Mouse (Mus musculus): ENCODE measurements around the gene Lsm3. TPM values are rescaled to one million over a fixed set of nuclear protein-coding genes. Genes with fewer than 3 reads are reported as not detected.
"Not testable (repeated sequence)": the region's sequence is repeated elsewhere in the genome, so short reads cannot be mapped to it uniquely, and the experiment has no call there.

The Lsm3 gene
- 100 to 1,000 TPM in 1 of 2 experiments, 10 to 100 TPM in 1; 96.0 to 101 TPM for total RNA-seq (2021)

DNA sequence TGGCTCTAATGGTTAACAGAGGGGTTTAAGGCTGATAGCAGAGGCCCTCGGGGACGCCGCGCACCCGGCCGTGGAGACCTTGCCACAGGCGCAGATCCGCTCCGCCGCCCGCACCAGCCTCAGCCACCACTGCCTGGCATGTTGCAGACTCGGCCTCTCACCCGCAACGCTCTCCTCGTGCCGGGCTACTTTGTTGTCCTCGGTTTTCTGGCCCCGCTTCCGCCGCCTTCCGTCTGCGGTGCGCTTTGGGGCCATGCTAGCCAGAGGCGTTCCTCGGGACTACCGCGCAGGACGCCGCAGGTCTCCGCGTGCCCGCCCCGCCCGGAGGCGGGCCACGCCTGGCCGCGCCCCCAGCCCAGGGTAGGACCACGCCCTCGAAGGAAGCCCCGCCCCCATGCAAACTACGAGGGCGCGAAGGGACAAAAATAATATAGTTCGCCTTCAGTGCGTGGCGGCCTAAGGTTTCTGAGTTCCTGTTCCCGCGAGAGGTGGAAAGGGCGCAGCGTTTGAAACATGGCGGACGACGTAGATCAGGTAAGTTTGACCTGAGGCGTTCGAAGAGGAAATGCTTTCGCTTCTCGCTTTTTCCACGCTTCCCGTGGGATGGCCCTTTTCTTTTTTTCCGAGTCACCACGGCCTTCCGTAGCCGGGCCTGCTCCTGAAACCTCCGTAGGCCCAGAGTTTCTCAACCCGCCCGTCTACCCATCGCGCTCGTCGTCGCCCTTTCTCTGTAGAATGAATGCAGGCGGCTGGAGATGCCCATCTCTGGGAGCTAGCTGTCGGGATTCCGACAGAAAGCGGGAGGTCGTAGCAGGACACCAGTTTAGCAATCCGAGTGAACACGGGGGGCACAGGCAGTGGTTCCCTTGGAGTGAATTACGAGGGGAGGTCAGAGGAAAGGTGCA lies at the start of gene Lsm3, which contains the start of gene Xpc:
Gene Lsm3 (plus strand): TSS at position 384 of the 905 bp plus-strand sequence.
Gene Xpc (minus strand): TSS at position 344 of the 905 bp plus-strand sequence.
- peak; percentile 99 for DNase-seq

DNA sequence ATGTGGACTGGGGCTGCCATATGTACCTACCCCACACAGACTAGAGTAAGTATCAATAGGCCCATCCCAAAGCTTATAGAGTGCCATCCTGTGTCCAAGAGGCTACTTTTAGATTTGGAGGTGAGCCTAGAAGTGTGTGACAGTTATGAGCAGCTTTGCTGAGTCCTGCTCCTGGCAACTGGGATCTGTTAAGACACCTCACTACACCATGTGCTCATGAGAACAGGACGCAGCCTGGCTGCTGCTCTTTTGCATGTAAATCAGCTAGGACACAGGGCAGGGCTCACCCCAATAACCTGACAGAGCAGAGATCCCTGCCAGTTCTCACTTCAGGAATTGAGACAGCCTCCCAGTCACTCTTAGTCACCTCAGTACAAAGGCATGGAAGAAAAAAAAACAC lies 48.6 kb upstream of the Lsm3 start:
- DNase-seq: no peak

DNA sequence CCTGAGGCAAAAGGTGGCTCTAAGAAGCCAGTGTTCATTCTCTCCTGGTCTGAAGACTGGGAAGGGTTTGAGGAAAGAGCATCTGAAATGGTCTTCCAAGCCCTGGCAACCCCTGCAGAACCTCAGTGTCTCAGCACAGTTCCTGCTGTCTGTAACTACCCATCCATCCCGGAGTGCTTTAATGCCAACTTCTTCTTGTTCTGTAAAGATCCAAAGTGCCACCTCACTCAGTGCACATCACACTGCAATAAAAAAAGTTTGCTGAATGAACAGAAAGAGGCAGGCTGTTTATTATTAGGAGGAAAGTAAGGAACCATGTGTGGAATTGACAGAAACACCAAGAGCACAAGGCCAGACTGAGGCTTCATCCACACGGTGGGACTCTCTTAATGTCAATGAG lies 45.0 kb upstream of the Lsm3 start:
- DNase-seq: no peak

DNA sequence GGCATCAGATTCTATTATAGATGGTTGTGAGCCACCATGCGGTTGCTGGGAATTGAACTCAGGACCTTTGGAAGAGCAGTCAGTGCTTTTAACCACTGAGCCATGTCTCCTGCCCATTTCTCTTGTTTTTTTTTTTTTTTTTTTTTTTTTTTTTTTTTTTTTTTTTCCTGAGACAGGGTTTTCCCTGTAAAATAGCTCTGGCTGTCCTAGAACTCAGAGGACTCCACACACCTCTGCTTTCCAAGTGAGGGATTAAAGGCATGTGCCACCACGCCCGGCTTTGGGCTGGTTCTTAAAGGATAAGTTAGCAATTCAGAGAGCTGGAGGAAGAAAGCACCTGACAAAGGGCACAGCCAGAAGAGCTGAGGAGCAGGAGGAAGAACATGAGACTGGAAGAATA lies 44.3 kb upstream of the Lsm3 start:
- not testable (repeated sequence) for DNase-seq

DNA sequence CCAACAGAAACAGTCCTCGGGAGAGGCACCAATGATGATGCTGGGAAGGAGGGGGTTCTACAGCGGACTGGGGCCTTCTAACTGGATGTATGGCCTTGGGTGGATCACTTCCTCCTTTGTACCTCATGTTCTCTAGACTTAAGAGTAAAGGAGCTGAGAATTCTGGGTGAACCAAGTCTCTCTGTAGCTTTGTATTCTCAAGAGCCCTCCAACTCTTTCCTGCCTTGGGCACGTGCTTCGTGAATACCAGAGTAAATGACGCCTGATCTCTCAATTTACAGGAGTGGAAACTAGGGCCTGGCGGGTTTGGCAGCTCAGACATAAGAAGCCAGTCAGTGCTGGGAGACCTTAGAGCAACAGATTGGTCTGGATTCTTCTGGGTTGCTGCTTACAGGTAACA lies 43.4 kb upstream of the Lsm3 start:
- DNase-seq: no peak

DNA sequence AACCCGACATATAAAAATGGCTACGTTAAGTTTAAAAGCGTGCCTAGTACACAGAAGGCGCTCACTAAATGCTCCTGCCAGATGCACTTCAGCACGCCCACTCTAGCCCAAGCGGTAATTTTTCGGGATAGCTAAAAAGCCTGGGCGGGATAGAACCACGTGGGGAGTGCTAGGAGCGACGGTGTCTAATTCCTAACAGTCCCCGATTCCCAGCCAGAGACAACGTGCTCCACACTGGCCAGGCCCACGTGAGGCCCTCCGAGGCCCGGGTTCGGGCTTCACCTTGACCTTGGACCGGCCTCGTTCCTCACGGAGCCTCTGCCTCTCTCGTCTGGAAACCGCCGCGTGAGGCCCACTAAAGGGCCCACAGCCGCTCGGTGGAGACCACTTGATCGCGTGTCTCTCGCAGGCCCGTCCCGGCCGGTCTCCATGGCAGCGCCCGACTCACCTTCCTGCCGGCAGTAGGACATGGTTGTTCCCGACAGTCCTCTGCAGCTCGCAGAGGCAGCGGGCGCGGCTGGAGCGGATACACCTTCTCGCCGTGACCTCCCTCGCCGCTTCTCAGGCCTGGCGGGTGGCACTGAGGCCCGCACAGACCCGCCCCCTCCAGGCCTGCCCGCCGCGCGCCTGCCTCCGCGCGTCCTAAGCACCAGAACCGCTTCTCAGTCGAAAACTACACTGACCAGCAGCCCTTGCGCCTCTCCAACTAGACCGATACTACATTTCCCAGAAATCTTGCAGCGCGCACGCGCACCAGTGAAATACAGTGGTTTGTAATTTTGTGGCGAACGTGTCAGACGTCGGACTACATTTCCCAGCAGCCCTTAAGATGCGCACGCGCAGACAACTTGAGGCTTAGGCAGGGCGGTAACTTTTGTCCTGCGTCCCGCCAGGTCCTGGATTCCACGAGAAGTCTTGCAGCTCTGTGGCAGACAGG lies 42.6 kb upstream of the Lsm3 start, which contains the start of the genes Chchd4 and Tmem43:
Gene Chchd4 (minus strand): TSS at position 679 of the 937 bp plus-strand sequence.
Gene Tmem43 (plus strand): TSS at position 836 of the 937 bp plus-strand sequence.
- DNase-seq: peak; percentile 98

DNA sequence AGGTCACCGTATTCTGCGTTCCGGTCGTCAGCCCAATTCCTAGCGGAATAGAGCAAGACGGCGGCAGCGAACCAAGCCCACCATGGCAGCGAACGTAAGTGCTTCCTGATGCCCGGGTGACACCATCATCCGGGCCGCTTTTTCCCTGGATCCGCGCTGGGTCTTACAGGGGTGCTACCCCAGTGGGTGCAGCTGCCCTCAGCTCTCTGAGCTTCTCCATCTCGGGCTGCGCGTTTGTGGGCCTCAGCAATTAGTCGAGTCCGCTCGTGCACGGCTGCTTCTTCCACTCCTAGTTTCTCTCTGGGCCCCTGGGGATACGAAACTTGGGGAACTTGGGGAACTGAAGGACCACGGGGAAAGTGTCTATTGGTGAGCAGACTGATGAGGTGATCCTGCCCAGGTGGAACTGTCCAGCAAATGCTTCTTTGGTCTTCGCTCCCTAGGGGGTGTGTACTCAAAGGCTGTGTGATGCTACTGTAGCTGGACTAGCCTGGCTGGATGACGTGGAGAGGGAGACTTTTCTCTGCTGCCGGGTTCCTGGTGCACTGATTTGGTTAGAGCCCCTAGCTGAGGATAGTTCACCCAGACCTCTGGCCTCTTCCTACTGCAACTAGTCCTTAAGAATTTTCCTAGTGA lies 41.8 kb upstream of the Lsm3 start:
- DNase-seq: no peak

DNA sequence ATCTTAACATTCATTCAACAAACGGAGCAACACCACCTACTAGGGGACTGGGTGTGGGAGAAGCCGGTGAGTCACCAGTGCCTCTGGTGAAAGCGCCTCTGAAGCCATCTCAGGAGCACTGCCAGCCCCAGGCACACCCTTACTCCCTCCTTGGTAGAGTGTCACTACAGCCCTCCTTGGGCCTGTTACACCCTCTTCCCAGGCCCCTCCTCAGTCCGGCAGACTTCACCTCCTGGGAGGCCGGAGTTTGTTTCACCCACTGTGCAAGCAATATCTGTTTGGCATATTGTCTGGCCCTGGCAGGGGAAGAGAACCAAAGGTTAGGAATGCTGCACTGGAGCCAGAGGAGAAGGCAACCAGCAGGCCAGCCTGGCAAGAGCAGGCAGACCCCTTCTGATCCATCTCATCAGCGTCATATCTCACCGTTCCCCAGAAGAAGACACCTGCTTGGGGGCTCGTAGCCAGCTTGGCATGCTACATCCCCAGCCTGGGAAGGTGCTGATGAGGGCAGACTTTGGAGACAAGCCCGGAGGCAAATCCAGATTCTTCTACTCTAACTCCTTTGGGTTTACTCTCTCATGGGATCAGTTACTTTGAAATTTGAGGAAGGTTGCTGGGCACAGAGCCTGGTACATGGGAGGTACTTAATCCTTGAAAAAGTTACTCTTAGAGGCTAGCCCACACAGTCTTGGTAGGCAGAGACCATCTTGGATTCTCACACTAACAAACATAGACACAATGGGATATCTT lies 41.1 kb upstream of the Lsm3 start:
- DNase-seq: peak; percentile 29

DNA sequence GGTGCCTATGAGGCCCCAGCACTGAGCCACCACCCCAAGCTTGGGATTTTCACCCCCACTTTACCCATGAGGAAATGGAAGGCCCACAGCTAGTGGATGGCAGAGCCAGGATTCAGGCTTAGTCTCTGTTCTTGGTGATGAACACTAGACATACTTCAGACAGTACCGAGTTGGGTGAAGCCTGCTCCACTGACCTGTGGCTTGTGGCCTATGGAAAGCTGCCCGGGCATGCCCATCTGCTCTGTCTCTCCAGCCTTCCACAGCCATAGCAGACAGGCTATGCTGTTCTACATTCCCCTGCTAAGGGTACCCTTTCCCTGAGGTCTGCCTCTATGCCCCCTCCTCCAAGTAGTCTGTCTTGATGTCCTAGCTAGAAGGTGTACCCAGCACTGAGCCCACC lies 39.2 kb upstream of the Lsm3 start:
- DNase-seq: no peak

DNA sequence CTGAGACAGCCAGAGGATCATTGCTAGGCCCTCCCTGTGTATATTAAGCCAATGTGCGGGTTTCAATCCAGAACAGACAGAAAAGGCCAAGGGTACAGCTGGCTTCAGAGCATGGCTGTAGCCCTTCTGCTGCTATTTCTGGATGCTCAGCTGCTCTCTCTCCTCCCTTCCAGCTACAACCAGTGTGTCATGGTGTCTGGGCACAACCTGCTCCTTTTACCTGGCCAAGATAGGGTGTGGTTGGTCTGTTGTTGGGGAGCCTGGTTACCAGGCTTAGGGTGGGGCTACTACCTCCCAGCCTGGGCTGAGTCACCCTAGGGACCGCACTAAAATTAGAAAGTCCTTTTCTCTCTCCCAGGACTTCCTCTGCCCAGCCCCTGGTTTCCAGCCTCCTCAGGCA lies 32.4 kb upstream of the Lsm3 start:
- DNase-seq: no peak

DNA sequence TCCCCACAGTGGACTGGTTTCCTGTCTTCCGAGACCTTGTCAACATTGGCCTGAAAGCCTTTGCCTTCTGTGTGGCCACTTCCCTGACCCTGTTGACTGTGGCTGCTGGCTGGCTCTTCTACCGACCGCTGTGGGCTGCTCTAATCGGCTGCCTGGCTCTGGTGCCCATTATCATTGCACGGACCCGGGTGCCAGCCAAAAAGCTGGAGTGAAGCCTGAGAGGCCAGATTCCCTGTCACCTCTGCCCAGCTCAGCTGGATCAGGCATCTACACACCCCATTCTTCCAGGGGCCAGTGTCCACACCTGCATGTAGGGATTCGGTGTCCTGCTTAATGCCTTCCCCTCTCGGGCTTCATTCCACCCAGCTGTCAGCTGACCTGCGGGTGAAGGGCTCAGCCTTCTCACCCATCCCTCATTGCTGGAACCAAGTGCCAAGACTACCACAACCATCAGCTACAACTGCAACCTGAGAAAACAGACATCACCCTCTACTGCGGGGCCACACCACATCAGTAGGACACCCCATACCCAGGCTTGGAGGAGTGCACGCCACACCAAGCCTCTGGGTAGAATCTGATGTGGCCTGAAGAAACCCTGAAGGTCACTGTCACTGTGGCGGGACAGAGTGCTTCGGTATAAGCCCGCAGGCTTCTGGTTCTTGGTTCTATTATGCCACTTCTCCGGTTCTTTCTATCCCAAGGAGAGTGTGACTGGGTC lies 28.8 kb upstream of the Lsm3 start:
- DNase-seq: no peak

DNA sequence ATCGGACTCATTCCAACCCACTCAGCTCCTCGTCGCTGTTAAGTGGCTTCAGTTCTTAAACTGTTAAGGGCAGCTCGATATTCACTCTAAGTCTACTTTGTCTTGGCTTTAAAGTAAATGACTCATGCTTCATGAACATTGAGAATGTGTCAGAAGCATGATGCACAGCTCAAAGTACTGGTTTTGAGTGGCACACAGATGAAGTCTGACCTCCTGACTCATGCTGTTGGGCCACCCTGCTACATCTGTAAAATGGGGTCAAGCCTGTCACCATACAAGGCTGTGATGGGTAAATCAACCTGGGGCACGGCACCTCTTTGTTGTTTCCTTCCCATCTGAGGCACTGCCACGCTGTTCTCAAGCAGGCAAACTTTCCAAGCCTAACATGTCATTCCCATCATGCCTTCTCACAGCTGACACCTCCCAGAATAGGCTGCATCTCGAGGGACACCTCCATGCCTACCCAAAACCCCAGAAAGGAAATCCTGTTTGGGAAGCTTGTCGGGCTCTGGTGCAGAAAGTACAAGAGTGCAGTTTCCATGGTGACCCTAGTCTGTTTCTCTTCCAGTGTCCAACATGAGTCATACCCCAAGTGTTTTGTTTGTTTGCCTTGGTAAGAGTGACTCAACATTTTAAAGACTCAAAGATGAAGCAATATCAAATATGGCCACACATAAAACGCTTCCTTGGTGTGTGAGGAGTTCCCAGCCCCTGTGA lies 27.1 kb upstream of the Lsm3 start:
- peak; percentile 33 for DNase-seq

DNA sequence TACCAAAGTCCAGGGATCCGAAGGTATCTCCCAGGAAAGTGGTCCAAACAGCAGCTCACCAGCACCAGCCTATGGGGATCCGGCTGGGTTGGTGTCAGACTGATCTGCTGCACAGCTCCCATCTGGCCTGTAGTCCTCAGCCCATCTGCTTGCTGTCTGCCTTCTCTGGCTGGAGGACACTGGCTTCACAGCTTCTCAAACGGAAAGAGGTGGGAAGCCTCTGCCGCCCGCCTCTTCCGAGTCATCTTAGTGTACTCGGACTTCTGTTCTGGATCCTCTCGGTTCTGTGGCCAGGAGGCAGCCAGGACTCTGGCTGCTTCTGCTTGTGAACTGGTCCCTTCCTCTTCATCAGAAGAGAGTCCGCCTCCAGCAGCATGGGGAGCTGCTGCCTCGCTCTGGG lies 25.9 kb upstream of the Lsm3 start:
- no peak for DNase-seq

DNA sequence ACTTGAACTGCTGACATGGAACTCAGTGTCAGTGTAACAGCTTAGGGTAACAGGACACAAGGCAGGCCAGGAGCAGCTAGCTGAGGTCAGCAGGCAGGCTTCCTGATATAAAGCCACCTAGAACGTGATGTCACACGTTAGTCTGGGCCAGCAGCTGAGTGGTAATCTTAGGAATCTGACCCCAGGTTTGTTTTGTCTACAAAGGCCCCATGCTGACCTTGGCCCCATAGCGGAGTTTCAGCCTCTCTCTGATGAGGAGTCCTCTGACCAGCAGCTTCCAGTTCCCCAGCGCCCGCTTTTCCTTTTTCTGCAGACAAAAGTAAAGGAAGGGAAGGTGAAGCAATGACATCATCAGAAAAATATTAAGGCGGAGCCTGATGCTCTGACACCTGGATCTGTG lies 24.7 kb upstream of the Lsm3 start:
- DNase-seq: no peak

DNA sequence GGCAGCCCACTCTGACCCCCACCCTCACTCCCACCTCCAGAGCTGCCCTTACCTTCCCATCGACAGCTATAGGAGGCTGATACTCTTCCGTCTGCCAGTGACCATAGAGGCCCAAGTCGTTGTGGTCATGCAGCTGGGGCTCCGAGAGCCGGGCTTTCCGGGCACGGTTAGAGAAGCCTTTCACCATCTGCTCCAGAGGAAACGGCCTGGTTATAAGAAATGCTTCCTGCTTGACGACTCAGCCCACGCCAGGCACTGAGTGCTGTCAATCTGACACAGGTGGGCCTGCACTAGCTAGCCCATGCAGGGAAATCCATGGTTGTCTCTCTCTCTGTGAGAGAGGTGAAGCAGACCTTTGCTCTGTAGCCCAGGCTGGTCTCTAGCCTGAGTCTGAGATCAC lies 22.7 kb upstream of the Lsm3 start:
- DNase-seq: no peak

DNA sequence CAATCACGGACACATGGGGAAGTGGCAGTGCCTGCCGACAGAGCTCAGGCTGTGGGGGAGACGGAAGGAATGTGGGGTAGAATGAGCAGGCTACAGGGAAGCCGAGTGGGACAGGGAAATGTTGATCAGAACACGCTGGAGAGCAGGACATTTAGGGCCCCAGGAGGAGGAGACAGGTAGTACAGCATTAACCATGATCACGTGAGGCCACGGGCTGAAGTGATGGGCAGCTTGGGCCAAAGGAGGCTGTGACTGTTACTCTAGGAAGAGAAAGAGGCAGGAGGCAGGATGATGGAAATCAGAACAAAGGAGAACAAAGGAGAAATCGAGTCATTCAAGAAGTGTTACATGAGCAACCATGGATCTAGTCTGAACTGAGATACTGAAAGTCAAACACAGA lies 21.2 kb upstream of the Lsm3 start:
- no peak for DNase-seq

DNA sequence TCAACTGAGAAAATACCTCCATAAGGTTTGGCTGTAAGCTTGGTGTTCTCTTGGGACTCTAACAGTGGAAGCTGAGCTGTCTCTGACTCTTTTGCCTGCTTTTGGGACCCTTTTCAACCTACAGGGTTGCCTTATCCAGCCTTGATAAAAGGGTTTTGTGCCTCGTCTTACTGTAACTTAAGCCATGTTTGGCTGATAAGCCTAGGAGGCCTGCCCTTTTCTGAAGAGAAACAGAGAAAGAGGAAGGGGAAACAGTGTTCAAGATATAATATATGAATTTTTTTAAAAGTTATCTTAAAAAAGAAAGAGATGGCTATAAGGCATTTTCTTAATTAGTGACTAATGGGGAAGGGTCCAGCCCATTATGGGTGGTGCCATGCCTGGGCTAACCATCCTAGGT lies 12.4 kb upstream of the Lsm3 start:
- DNase-seq: no peak

DNA sequence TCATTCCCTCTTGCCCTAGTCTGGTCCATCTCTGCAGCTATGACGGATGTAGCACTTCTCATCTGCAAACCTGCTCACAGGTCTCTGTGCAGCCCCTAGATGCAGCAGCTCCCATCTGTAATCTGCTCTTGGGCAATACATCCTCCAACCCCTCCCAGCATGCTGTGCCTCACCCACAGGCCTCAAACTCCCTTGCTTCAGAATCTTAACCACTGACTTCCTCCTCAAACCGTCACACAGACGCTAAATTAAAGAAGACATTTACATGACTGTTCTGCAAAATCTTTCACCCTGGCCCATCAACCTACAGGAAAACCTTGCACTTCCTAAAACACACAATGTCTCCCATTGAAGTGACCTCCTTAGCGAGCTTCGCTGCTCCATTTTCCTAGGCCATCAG lies 9.7 kb upstream of the Lsm3 start:
- no peak for DNase-seq

DNA sequence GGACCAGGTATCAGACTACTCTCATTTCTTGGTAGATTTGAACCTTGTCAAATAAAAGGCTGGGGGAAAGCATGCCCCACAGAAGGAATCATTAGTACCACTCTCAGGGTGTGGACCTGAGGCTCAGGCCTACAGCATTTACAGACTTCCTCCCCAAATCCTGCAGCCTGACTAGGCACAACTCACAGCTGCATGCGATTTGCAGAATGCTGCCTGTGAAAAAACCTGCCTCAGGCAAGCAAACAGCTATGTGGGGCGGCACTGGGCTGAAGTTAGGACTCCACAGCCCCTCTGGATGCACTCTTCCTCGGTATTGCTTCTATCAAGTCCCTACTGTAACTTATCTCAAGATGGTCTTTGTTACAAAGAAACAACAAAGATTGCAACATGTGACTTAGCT lies 7.7 kb upstream of the Lsm3 start:
- no peak for DNase-seq

DNA sequence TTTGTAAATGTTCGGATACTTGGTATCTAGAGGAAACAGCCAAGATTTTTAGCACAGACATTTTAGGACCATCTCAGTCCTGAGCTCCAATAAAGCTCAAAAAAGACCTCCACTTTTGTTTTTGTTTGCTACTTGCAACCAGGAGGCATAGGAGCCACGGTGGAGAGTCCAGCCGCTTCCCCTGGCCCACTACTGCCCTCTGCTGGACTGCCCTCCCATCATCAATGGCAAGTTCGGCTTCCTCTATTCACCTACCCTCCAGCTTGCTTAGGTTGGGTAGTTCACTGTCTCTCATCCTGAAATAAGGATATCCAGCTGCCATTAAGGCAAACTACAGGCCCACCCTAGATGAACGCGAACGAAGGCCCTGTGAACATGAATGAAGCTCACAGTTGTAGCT lies 6.4 kb upstream of the Lsm3 start:
- peak; percentile 86 for DNase-seq

Measured in heart, postnatal 4 days (tissue).